Comparison of ENCODE assay signal across 16 mouse cellular contexts in the genomic region with DNA sequence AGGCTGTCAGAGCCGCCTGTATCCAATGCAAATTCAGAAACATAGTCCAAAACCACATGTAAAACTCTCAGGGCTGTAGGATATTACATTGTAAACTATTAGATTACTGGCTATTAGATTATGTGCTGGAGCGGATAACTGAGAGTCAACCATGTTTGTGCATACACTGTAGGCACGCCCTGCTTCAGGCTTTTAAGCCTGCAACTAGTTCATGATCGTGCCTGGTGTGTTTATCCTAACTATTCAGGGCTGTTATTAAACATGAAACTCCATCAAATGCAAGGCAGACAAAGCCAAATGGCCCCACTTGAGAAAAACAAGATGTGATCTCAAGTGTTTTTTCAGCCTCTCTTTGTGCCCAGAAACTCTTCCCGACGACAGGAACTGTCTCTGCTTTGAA.
DNase-seq lines count a peak whose midpoint lies in the region; ATAC-seq and TF ChIP-seq lines count a peak whose summit lies in the region.
"Had no signal": no experiment of that assay in that cellular context is flagged by ENCODE, and none has a peak within 500 bp of the region (broad histone marks: within the 10 kb centered on the region; RNA-seq: fewer than 3 reads in every experiment).

No protein-coding gene starts in this region.

- H3K27me3 ChIP-seq in heart, embryonic 13.5 days (replicated peaks): no peaks in the 10 kb centered on the region
- no peaks in the 10 kb centered on the region for H3K27me3 ChIP-seq in heart, adult 2 months (ENCODE audit: control insufficient read depth, insufficient read depth, low read length)
- no peaks in the 10 kb centered on the region for H3K27me3 ChIP-seq in lung, embryonic 15.5 days
- no peaks in the 10 kb centered on the region for H3K27me3 ChIP-seq in embryonic facial prominence, embryonic 14.5 days (replicated peaks; ENCODE audit: control insufficient read depth, insufficient read depth, low read length)
- no peaks in the 10 kb centered on the region for H3K27me3 ChIP-seq in stomach, postnatal 0 days (ENCODE audit: control insufficient read depth, insufficient read depth, low read length)
- H3K27me3 ChIP-seq: forebrain, embryonic 12.5 days; liver, embryonic 12.5 days; neural tube, embryonic 12.5 days; Patski had no signal

- H3K4me3 ChIP-seq in heart, embryonic 13.5 days: no peak overlapping the region
- H3K4me3 ChIP-seq in heart, adult 2 months: no peak overlapping the region
- no peak overlapping the region for H3K4me3 ChIP-seq in lung, embryonic 15.5 days
- no peak overlapping the region for H3K4me3 ChIP-seq in embryonic facial prominence, embryonic 14.5 days (ENCODE audit: low read depth, low read length)
- H3K4me3 ChIP-seq in stomach, postnatal 0 days (ENCODE audit: low read depth, low read length): no peak overlapping the region
- H3K4me3 ChIP-seq: forebrain, embryonic 12.5 days; liver, embryonic 12.5 days; neural tube, embryonic 12.5 days had no signal

- no peak for DNase-seq in heart, adult 2 months
- DNase-seq in lung, postnatal 36 days: no peak
- peak; percentile 56 for DNase-seq in embryonic facial prominence, embryonic 14.5 days (ENCODE audit: low spot score)
- no peak for DNase-seq in stomach, postnatal 0 days (ENCODE audit: low spot score)
- no peak for DNase-seq in frontal cortex, postnatal 14 days (ENCODE audit: low spot score in 2 of 2)
- DNase-seq: adrenal gland, postnatal 36 days; cerebellum, adult 2 months; left cerebral cortex, postnatal 4 days; lung, postnatal 10 days; thymus, adult 18-20 months had no signal

- peaks cover 73% of the 10 kb centered on the region for H3K4me1 ChIP-seq in heart, embryonic 13.5 days
- H3K4me1 ChIP-seq in heart, adult 2 months (ENCODE audit: control insufficient read depth, insufficient read depth, low read length): peaks cover 18% of the 10 kb centered on the region
- peaks cover 70% of the 10 kb centered on the region for H3K4me1 ChIP-seq in lung, embryonic 15.5 days
- peaks cover 67% of the 10 kb centered on the region for H3K4me1 ChIP-seq in embryonic facial prominence, embryonic 14.5 days (ENCODE audit: control insufficient read depth, insufficient read depth, low read length)
- peaks cover 24% of the 10 kb centered on the region for H3K4me1 ChIP-seq in stomach, postnatal 0 days (replicated peaks; ENCODE audit: control insufficient read depth, insufficient read depth)

- TF ChIP-seq POLR2A in heart, adult 2 months (IDR thresholded peaks at IDR 0.05; ENCODE audit: insufficient read depth, low read depth, low read length): no peak

- no peak for TF ChIP-seq EP300 in heart, adult 2 months (IDR thresholded peaks at IDR 0.05; ENCODE audit: insufficient read depth, low read depth, low read length)
- TF ChIP-seq EP300 in stomach, postnatal 0 days (optimal IDR thresholded peaks at IDR 0.05): no peak

- no peak for ATAC-seq in heart, embryonic 13.5 days (ENCODE audit: extremely low read depth, insufficient number of reproducible peaks, low FRiP score, low TSS enrichment)
- ATAC-seq in lung, embryonic 15.5 days (ENCODE audit: borderline replicate concordance, extremely low read depth, low FRiP score, low TSS enrichment): no peak
- ATAC-seq in embryonic facial prominence, embryonic 14.5 days (ENCODE audit: low read depth): no peak
- ATAC-seq in stomach, postnatal 0 days (ENCODE audit: low FRiP score, low TSS enrichment): no peak
- ATAC-seq: liver, embryonic 12.5 days; Patski had no signal

- H3K27ac ChIP-seq in heart, embryonic 13.5 days (replicated peaks): peak overlapping the region; percentile 94
- no peak overlapping the region for H3K27ac ChIP-seq in heart, adult 2 months
- peak overlapping the region; percentile 92 for H3K27ac ChIP-seq in lung, embryonic 15.5 days
- peak overlapping the region; percentile 79 for H3K27ac ChIP-seq in embryonic facial prominence, embryonic 14.5 days (replicated peaks; ENCODE audit: low read depth, low read length)
- H3K27ac ChIP-seq in stomach, postnatal 0 days (replicated peaks): peak overlapping the region; percentile 83
- H3K27ac ChIP-seq: liver, embryonic 12.5 days; neural tube, embryonic 12.5 days had no signal

- H3K4me2 ChIP-seq in heart, embryonic 13.5 days: no peak overlapping the region
- no peak overlapping the region for H3K4me2 ChIP-seq in lung, embryonic 15.5 days
- H3K4me2 ChIP-seq in embryonic facial prominence, embryonic 14.5 days (ENCODE audit: low read depth, low read length): no peak overlapping the region
- H3K4me2 ChIP-seq in stomach, postnatal 0 days (replicated peaks; ENCODE audit: low read depth): no peak overlapping the region
- H3K4me2 ChIP-seq: forebrain, embryonic 12.5 days; liver, embryonic 12.5 days; neural tube, embryonic 12.5 days had no signal

- H3K36me3 ChIP-seq in heart, embryonic 13.5 days: no peaks in the 10 kb centered on the region
- peaks cover 5% of the 10 kb centered on the region for H3K36me3 ChIP-seq in heart, adult 2 months (ENCODE audit: control insufficient read depth, insufficient read depth, low read length)
- H3K36me3 ChIP-seq in lung, embryonic 15.5 days: no peaks in the 10 kb centered on the region
- H3K36me3 ChIP-seq in embryonic facial prominence, embryonic 14.5 days (ENCODE audit: control insufficient read depth, insufficient read depth, low read length): no peaks in the 10 kb centered on the region
- H3K36me3 ChIP-seq in stomach, postnatal 0 days (ENCODE audit: control insufficient read depth, insufficient read depth, low read length): no peaks in the 10 kb centered on the region
- H3K36me3 ChIP-seq: forebrain, embryonic 12.5 days; liver, embryonic 12.5 days; neural tube, embryonic 12.5 days had no signal

- intact Hi-C loops in heart, adult 2 months (cut with DNase I): no loop called here

- 61% methylated on average over 6 of the region's 6 CpGs for WGBS in heart, embryonic 13.5 days
- 83% methylated on average over 6 of the region's 6 CpGs for WGBS in heart, adult 2 months
- WGBS in lung, embryonic 15.5 days: 46% methylated on average over 6 of the region's 6 CpGs
- 47% methylated on average over 6 of the region's 6 CpGs for WGBS in embryonic facial prominence, embryonic 14.5 days
- WGBS in stomach, postnatal 0 days: 46% methylated on average over 6 of the region's 6 CpGs

- H3K9me3 ChIP-seq in heart, embryonic 13.5 days: peaks cover 9% of the 10 kb centered on the region
- no peaks in the 10 kb centered on the region for H3K9me3 ChIP-seq in lung, embryonic 15.5 days
- H3K9me3 ChIP-seq in embryonic facial prominence, embryonic 14.5 days (ENCODE audit: control insufficient read depth, low read length): 0 out of 2 replicates have a peak, but pooled peaks cover 6% of the 10 kb centered on the region
- H3K9me3 ChIP-seq in stomach, postnatal 0 days (ENCODE audit: control insufficient read depth, low read length): 0 out of 2 replicates have a peak, but pooled peaks cover 3% of the 10 kb centered on the region
- H3K9me3 ChIP-seq: liver, embryonic 12.5 days had no signal

- no peaks in the 10 kb centered on the region for H3K79me2 ChIP-seq in heart, adult 2 months (replicated peaks; ENCODE audit: control insufficient read depth, insufficient read depth, low read length)

- no peak overlapping the region for H3K9ac ChIP-seq in heart, embryonic 13.5 days
- H3K9ac ChIP-seq in heart, adult 2 months (ENCODE audit: low read depth, low read length): no peak overlapping the region
- H3K9ac ChIP-seq in lung, embryonic 15.5 days: no peak overlapping the region
- no peak overlapping the region for H3K9ac ChIP-seq in embryonic facial prominence, embryonic 14.5 days (ENCODE audit: low read depth, low read length)
- H3K9ac ChIP-seq in stomach, postnatal 0 days (ENCODE audit: low read length): no peak overlapping the region
- H3K9ac ChIP-seq: forebrain, embryonic 12.5 days; liver, embryonic 12.5 days; neural tube, embryonic 12.5 days had no signal

- TF ChIP-seq CTCF in heart, adult 2 months (IDR thresholded peaks at IDR 0.05): no peak
- no peak for TF ChIP-seq CTCF in stomach, postnatal 0 days (IDR thresholded peaks at IDR 0.05; ENCODE audit: low read depth)
